Mouse (Mus musculus) MEL (cell line): ENCODE measurements around the gene Ubl4b.

ENCODE experiments used
- CTCF ChIP-seq, 3 experiments: IDR thresholded peaks in 2 of 3; conservative IDR thresholded peaks in 1 of 3; 2 replicates each; pipeline ENCODE4 v1.5.1; 2011 to 2012; ENCODE audit warnings: low read length in 3 of 3, low read depth in 2 of 3, mild to moderate bottlenecking in 2 of 3, improper control_type of control experiment in 1 of 3, inconsistent platforms in 1 of 3, mixed read lengths in 1 of 3, moderate library complexity in 1 of 3; ENCODE audit not compliant: control insufficient read depth in 1 of 3, insufficient read depth in 1 of 3, poor library complexity in 1 of 3, severe bottlenecking in 1 of 3
- ELF1 ChIP-seq: IDR thresholded peaks from 2 replicates; pipeline ENCODE4 v1.6.1; 2014; ENCODE audit warnings: low read depth, mild to moderate bottlenecking, inconsistent platforms, low read length, improper control_type of control experiment, moderate library complexity
- EP300 ChIP-seq, 2 experiments: IDR thresholded peaks; 2 replicates each; pipeline ENCODE4 v1.6.1; 2011; ENCODE audit warnings: improper control_type of control experiment in 2 of 2, low read length in 2 of 2, low read depth in 1 of 2, mild to moderate bottlenecking in 1 of 2
- GATA1 ChIP-seq: IDR thresholded peaks from 2 replicates; pipeline ENCODE4 v1.6.1; 2011; ENCODE audit warnings: low read depth, low read length, improper control_type of control experiment
- JUND ChIP-seq: IDR thresholded peaks from 2 replicates; pipeline ENCODE4 v1.6.1; 2011; ENCODE audit warnings: low read depth, mild to moderate bottlenecking, improper control_type of control experiment, low read length
- MEF2A ChIP-seq: IDR thresholded peaks from 2 replicates; pipeline ENCODE4 v1.6.1; 2014; ENCODE audit warnings: low read depth, mild to moderate bottlenecking, inconsistent platforms, low read length, improper control_type of control experiment; ENCODE audit not compliant: poor library complexity, insufficient replicate concordance, severe bottlenecking; ENCODE audit errors: extremely low read depth
- MYC ChIP-seq: IDR thresholded peaks from 2 replicates; pipeline ENCODE4 v1.6.1; 2011; ENCODE audit warnings: low read depth, mild to moderate bottlenecking, low read length, improper control_type of control experiment, moderate library complexity
- POLR2A ChIP-seq, 2 experiments: IDR thresholded peaks; 2 replicates each; pipeline ENCODE4 v1.6.1; 2011 to 2012; ENCODE audit warnings: low read length in 2 of 2, mild to moderate bottlenecking in 2 of 2, control low read depth in 1 of 2, improper control_type of control experiment in 1 of 2, low read depth in 1 of 2, moderate library complexity in 1 of 2; ENCODE audit not compliant: control insufficient read depth in 1 of 2, insufficient read depth in 1 of 2, poor library complexity in 1 of 2
- USF1 ChIP-seq: IDR thresholded peaks from 2 replicates; pipeline ENCODE4 v1.6.1; 2014; ENCODE audit warnings: low read depth, mild to moderate bottlenecking, inconsistent platforms, low read length, improper control_type of control experiment, moderate library complexity
- ZMIZ1 ChIP-seq: IDR thresholded peaks from 2 replicates; pipeline ENCODE4 v1.6.1; 2012; ENCODE audit warnings: low read depth, mild to moderate bottlenecking, inconsistent platforms, low read length, improper control_type of control experiment, moderate library complexity
- ZNF384 ChIP-seq: IDR thresholded peaks from 2 replicates; pipeline ENCODE4 v1.6.1; 2012; ENCODE audit warnings: low read depth, mild to moderate bottlenecking, inconsistent platforms, low read length, improper control_type of control experiment

DNA sequence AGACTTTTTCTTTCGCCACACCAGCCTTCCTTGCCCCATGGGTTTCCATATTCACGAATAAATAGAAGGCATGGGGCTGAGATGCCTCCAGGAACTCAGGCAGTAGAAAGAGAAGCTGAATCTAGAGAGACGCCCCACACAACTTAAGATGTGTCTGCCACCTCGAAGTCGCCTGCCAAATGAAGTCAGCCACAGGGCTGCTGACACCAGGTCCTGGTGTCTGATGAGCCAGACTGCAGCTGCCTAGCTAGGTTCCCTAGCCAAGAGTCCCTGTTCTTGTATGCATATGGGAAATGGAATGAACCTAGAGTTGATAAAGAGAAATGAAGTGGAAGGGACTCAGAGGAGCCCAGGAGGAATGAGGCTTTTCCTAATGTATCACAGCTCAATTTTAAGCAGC lies 9.6 kb downstream of the Ubl4b start:
- TF ChIP-seq ELF1, result no peak
- no peak for TF ChIP-seq USF1
- TF ChIP-seq EP300 (IDR thresholded peaks at IDR 0.05; ENCODE audit: low read depth in 1 of 2, low read length in 2 of 2), result no peak
- TF ChIP-seq CTCF (IDR thresholded peaks at IDR 0.05 in 2 of 3, conservative IDR thresholded peaks at IDR 0.05 in 1 of 3; ENCODE audit: control insufficient read depth in 1 of 3, insufficient read depth in 1 of 3, low read depth in 2 of 3, low read length in 3 of 3, poor library complexity in 1 of 3, severe bottlenecking in 1 of 3), result no peak
- no peak for TF ChIP-seq POLR2A (IDR thresholded peaks at IDR 0.05; ENCODE audit: control insufficient read depth in 1 of 2, insufficient read depth in 1 of 2, low read depth in 1 of 2, low read length in 2 of 2, poor library complexity in 1 of 2)
- TF ChIP-seq ZMIZ1, result no peak
- TF ChIP-seq MYC, result no peak
- no peak for TF ChIP-seq ZNF384
- no peak for TF ChIP-seq GATA1
- TF ChIP-seq MEF2A, result no peak
- no peak for TF ChIP-seq JUND
